Mouse (Mus musculus): ENCODE measurements around the gene Slc30a2. TPM values are rescaled to one million over a fixed set of nuclear protein-coding genes. Genes with fewer than 3 reads are reported as not detected.
"Not testable (repeated sequence)": the region's sequence is repeated elsewhere in the genome, so short reads cannot be mapped to it uniquely, and the experiment has no call there.

Gene Slc30a2
- polyA plus RNA-seq, 1 experiment, result 0.05 TPM

DNA sequence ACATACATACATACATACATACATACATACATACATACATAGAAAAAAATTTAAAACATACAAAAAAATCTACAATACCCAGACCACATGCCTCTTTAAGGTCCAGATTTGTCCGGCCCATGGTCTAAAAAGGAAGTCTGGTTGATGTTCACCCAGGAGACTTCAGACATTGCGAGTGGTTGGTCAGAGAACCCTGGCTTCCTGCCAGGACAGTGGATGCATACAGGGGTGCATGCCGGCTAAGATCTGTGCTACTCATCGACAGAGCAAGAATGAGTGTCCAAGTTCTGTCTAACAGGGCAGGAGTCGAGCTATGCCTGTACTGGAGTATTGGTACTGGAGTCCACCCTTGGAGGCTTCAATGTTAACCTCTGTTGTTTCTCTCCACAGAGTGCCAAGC lies 18.3 kb upstream of the Slc30a2 start:
- TF ChIP-seq POLR2A (IDR thresholded peaks at IDR 0.05; ENCODE audit: borderline replicate concordance, extremely low read depth, insufficient read depth, insufficient read length, poor library complexity, severe bottlenecking), result no peak
- no peak for TF ChIP-seq CTCF (IDR thresholded peaks at IDR 0.05; ENCODE audit: borderline replicate concordance, extremely low read depth, insufficient read depth, insufficient read length)
- DNase-seq (ENCODE audit: low read depth), result no peak

DNA sequence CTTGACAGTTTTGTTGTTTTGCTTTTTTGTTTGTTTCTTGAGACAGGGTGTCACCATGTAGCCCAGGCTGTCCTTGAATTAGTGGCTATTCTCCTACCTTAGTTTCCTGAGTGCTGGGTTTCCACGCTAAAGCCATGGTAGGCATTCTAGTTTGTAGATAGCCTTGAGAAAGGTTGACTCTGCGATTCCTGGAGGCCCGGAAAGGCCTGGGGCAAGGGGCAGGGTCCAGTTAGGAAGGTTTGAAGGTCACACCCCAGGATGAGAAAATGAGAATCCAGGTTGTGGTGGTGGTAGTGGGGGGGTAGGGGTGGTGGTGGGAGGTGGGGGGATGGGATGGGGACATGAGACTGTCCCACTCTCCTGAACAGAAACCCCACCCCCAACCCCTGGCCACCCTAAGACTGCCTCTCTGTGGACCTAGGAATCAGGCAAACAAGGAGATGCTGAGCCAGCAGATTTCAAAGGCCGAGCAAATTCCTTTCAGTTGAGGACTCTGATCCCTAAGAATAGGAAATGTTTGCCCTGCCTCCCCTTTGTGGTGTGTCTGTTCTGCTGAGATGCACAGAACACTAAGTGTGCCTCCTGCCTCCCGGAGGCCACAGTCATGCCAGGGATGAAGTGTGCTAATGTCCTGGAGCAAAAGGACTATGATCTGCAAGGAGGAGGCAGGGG lies 16.0 kb upstream of the Slc30a2 start:
- no peak for DNase-seq (ENCODE audit: low read depth)
- TF ChIP-seq POLR2A (IDR thresholded peaks at IDR 0.05; ENCODE audit: borderline replicate concordance, extremely low read depth, insufficient read depth, insufficient read length, poor library complexity, severe bottlenecking), result no peak
- TF ChIP-seq CTCF (IDR thresholded peaks at IDR 0.05; ENCODE audit: borderline replicate concordance, extremely low read depth, insufficient read depth, insufficient read length), result no peak

DNA sequence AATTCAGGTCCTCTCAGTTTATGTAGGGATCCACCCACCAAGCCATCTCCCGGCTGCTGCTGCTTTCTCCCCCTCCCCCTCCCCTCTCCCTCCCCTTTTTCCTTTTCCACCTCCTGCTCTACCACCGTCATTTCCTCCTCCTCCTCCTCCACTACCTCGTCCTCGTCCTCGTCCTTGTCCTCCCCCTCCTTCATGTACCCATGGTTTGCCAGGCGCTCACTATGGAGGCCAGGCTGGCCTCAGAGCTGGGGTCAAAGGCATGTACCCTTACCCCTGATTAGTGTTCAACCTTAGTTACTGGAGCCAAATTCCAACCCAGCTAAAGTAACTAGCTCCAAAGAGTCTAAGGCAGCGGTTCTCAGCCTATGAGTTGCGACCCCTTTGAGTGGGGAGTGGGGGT lies 14.8 kb upstream of the Slc30a2 start:
- no peak for TF ChIP-seq POLR2A (IDR thresholded peaks at IDR 0.05; ENCODE audit: borderline replicate concordance, extremely low read depth, insufficient read depth, insufficient read length, poor library complexity, severe bottlenecking)
- no peak for TF ChIP-seq CTCF (IDR thresholded peaks at IDR 0.05; ENCODE audit: borderline replicate concordance, extremely low read depth, insufficient read depth, insufficient read length)
- DNase-seq (ENCODE audit: low read depth), result no peak

DNA sequence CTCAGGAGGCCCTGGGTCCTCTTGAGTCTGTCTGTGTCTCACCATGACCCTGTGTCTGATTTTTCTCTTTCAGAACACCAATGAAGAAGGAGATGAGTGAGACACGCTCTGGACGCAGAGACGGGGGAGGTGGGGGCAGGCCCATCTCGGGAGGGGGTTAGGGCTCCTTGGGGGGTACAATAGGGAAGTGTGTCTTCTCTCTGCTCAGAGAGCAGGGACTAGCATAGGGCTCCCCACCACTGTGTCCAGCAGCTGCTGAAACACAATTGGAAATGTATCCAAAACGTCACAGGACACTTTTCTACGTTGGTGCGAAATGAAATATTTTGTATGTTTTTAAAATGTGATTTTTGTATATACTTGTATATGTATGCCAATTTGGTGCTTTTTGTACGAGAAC lies 14.1 kb upstream of the Slc30a2 start:
- no peak for TF ChIP-seq CTCF (IDR thresholded peaks at IDR 0.05; ENCODE audit: borderline replicate concordance, extremely low read depth, insufficient read depth, insufficient read length)
- no peak for TF ChIP-seq POLR2A (IDR thresholded peaks at IDR 0.05; ENCODE audit: borderline replicate concordance, extremely low read depth, insufficient read depth, insufficient read length, poor library complexity, severe bottlenecking)
- DNase-seq (ENCODE audit: low read depth), result no peak

DNA sequence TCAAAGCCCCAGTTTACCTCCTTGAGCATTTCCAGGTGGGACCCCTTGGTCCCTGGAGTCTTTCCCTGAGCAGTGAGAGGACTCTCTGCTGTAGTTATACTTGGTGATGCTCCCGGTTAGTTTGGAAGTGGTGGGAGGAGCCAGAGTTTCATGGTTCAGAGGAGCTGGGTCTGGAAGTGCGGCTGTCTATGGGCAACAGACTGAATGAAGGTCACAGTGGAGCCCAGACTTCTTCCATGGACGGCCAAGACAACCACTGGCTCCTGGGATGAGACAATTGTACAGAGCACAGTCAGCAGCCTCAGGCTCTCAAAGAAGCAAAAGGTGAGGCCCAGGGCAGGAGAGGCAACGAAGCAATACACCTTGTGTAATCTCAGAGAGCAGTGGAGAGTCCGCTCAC lies 12.7 kb upstream of the Slc30a2 start:
- no peak for DNase-seq (ENCODE audit: low read depth)
- TF ChIP-seq POLR2A (IDR thresholded peaks at IDR 0.05; ENCODE audit: borderline replicate concordance, extremely low read depth, insufficient read depth, insufficient read length, poor library complexity, severe bottlenecking) (no peak), CTCF (IDR thresholded peaks at IDR 0.05; ENCODE audit: borderline replicate concordance, extremely low read depth, insufficient read depth, insufficient read length) (no peak)

DNA sequence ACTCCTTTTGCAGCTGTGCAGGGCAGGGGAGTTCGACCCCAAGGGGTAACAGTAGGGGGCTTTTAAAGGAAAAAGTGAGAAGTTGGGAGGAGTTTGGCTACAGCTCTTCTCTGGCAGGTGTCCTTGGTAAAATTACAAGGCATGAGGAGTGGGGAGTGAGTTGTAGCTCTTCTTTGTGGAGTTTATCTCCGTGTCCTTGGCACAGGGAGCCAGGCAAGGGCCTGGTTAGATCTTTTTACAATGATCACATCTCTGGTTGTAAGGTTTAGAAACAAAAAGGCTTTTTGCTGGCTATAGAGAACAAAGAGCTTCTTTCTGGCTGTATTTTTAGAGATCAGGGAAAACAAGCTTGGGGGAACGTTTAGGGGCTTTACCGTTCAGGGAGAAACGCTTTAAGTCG lies 1.8 kb upstream of the Slc30a2 start:
- DNase-seq (ENCODE audit: low read depth), result not testable (repeated sequence)

DNA sequence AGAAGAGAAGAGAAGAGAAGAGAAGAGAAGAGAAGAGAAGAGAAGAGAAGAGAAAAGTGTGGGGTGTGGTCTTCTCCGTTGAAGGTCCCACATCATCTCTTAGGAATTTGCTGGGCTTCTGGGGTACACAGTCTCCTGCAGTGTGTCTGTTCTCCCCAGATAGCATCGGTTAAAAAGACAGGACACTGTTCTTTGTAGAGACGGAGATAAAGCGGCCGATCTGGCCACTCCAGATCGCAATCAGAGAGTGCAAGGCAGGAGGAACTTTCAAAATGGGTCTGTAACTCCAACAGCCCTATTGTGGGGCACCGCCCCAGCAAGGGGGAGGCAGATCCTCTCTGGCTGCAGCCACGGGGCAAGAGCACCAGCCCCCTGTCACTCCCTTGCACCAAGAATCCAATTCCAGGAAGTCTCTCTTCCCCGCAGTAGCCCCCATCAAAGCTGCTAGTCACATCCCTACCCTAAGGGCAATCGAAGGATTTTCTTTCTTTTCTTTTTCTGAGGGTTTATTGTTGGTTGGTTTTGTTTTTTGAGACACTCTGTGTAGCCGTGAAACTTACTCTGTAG lies 685 bp upstream of the Slc30a2 start:
- no peak for DNase-seq (ENCODE audit: low read depth)
- TF ChIP-seq POLR2A (IDR thresholded peaks at IDR 0.05; ENCODE audit: borderline replicate concordance, extremely low read depth, insufficient read depth, insufficient read length, poor library complexity, severe bottlenecking) (no peak), CTCF (IDR thresholded peaks at IDR 0.05; ENCODE audit: borderline replicate concordance, extremely low read depth, insufficient read depth, insufficient read length) (no peak)

DNA sequence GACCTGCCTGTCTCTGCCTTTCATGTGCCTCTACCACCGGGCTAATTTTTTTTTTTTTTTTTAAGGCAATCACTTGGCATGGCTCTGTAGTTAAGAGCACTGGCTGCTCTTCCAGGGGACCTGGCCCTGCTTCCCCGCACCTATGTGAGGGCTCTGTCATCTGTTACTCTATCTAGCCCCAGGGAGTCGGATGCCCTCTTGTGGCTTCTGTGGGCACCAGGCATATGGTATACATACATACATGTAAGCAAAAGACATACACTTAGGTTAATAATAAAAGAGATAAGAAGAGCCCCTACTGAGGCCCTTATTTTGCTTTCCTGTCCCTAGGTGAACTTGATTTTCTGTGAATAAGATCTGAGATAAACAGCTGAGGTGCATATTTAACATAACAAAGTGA lies 1.6 kb downstream of the Slc30a2 start:
- no peak for DNase-seq (ENCODE audit: low read depth)
- no peak for TF ChIP-seq POLR2A (IDR thresholded peaks at IDR 0.05; ENCODE audit: borderline replicate concordance, extremely low read depth, insufficient read depth, insufficient read length, poor library complexity, severe bottlenecking)
- TF ChIP-seq CTCF (IDR thresholded peaks at IDR 0.05; ENCODE audit: borderline replicate concordance, extremely low read depth, insufficient read depth, insufficient read length), result no peak

DNA sequence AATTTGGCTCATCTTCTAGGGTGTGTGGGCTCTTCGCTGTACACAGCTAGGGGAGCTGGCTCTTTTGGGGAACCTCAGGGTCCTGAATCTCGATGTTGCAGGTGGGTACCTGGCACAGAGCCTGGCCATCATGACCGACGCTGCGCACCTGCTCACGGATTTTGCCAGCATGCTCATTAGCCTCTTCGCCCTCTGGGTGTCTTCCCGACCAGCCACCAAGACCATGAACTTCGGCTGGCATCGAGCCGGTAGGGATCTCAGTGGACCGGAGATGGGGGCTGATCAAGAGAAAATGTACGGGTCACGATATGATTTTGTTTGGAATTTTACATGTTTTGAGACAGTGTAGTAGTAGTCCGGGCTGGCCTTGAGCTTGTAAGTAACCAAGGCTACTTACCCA lies 2.8 kb downstream of the Slc30a2 start:
- DNase-seq (ENCODE audit: low read depth), result no peak
- TF ChIP-seq CTCF (IDR thresholded peaks at IDR 0.05; ENCODE audit: borderline replicate concordance, extremely low read depth, insufficient read depth, insufficient read length), result no peak
- TF ChIP-seq POLR2A (IDR thresholded peaks at IDR 0.05; ENCODE audit: borderline replicate concordance, extremely low read depth, insufficient read depth, insufficient read length, poor library complexity, severe bottlenecking), result no peak

DNA sequence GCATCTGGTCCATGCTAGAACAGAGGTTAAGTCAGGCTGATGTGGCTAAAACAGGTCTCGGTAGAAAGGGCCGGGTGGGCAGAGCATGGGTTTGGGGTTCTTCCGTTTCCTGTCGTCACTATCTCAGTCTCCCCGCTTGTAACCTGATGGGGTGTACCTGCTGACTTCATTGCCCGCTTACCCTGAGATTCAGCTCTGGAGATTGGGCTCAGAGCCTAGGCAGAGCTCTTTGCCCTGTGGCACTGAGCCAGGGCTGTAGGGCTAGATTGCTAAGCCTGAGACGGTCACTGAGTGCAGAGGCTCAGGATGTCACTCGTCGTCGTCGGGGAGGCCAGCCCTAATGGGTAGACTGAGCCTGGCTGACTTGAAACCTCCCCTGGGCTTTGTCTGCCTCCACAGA lies 5.1 kb downstream of the Slc30a2 start:
- DNase-seq (ENCODE audit: low read depth), result no peak
- TF ChIP-seq POLR2A (IDR thresholded peaks at IDR 0.05; ENCODE audit: borderline replicate concordance, extremely low read depth, insufficient read depth, insufficient read length, poor library complexity, severe bottlenecking), result no peak
- TF ChIP-seq CTCF (IDR thresholded peaks at IDR 0.05; ENCODE audit: borderline replicate concordance, extremely low read depth, insufficient read depth, insufficient read length), result no peak

DNA sequence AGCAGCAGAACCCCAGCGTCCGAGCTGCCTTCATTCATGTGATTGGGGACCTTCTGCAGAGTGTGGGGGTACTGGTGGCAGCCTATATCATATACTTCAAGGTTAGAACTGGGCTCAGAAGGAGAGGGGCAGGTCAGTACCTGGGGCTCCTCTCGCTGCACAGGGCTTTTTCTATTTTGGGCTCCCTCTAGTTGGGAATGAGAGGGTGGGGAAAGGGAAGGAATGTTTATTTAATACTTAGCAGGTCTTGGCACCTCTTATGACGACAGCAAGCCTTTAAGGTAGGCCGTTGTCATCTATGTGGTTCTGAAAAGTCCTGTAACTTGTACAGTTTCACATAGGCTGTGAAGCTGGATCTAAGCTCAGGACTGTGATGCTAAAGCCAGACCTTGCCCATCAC lies 5.6 kb downstream of the Slc30a2 start:
- TF ChIP-seq POLR2A (IDR thresholded peaks at IDR 0.05; ENCODE audit: borderline replicate concordance, extremely low read depth, insufficient read depth, insufficient read length, poor library complexity, severe bottlenecking) (no peak), CTCF (IDR thresholded peaks at IDR 0.05; ENCODE audit: borderline replicate concordance, extremely low read depth, insufficient read depth, insufficient read length) (no peak)
- DNase-seq (ENCODE audit: low read depth), result no peak

DNA sequence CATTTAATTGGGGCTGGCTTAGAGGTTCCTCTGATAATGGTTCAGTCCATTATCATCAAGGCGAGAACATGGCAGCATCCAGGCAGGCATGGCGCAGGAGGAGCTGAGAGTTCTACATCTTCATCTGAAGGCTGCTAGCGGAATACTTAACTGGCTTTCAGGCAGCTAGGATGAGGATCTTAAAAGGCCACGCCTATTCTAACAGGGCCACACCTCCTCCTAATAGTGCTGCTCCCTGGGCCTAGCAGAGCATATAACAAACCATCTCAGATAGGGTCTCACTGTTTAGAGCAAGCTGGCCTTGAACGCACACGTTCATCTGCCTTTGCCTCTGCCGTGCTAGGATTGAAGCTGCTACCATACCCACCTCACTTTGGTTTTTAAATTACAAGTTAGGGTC lies 6.8 kb downstream of the Slc30a2 start:
- DNase-seq (ENCODE audit: low read depth), result no peak
- TF ChIP-seq POLR2A (IDR thresholded peaks at IDR 0.05; ENCODE audit: borderline replicate concordance, extremely low read depth, insufficient read depth, insufficient read length, poor library complexity, severe bottlenecking), result no peak
- TF ChIP-seq CTCF (IDR thresholded peaks at IDR 0.05; ENCODE audit: borderline replicate concordance, extremely low read depth, insufficient read depth, insufficient read length), result no peak
